Mouse (Mus musculus) spleen, adult 12 weeks (tissue): ENCODE data around the gene Zcchc4.

ENCODE experiments used
- DNase-seq: peaks from one replicate; pipeline ENCODE4 v3.0.0; 2022; ENCODE audit warnings: low spot score

The Zcchc4 gene

DNA sequence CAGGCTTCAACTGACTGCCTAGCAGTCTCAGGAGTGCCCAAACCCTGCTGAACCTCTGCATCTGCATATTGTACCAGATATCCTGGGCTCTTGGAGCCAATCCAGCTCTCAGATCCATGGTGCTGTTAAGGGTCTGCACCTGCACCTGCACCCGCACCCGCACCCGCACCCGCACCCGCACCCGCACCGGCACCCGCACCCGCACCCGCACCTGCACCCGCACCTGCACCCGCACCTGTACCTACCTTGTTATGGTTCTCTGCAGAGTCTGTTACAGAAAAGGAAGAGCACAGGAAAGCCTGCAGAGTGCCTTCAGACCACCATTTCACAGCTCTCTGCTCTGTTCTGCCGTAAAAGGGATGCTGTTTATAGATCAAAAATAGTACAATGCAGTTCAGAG, 96.8 kb downstream of the Zcchc4 start:
- DNase-seq: no peak
